Mouse (Mus musculus): Measurements from ENCODE around the gene Btk. TPM values are rescaled to one million over a fixed set of nuclear protein-coding genes. Genes with fewer than 3 reads are reported as not detected.
"Not testable (repeated sequence)": the region's sequence is repeated elsewhere in the genome, so short reads cannot be mapped to it uniquely, and the experiment has no call there.

The Btk gene
- polyA plus RNA-seq, 1 experiment: 0.51 TPM

- Histone ChIP-seq H3K27ac (ENCODE audit: insufficient read depth, low read length) (peak within 1 kb of the TSS; percentile 55; the same call in 1 of the 2 replicates), H3K27me3 (ENCODE audit: control insufficient read depth, insufficient read depth, low read length) (no peaks in the 10 kb centered on the region), H3K4me1 (ENCODE audit: control insufficient read depth, insufficient read depth, low read length) (no peaks in the 10 kb centered on the region), H3K4me3 (replicated peaks; ENCODE audit: insufficient read depth, low read depth, low read length) (peak within 1 kb of the TSS; percentile 91)
- peak; percentile 43 to 64 for DNase-seq
- TF ChIP-seq CTCF (IDR thresholded peaks at IDR 0.05; ENCODE audit: borderline replicate concordance, insufficient read depth, low read depth, low read length) (no peak), POLR2A (IDR thresholded peaks at IDR 0.05; ENCODE audit: borderline replicate concordance, insufficient read depth, low read length) (no peak)
- 7% methylated on average over 45 of the region's 61 CpGs for WGBS
These were observed 42.0 kb downstream of the Btk start, which contains the start of gene Timm8a1 for GRCm38 (mm10) chrX:134541145-134541954. Gene Timm8a1 (minus strand): TSS chrX:134541865.

GRCm38 (mm10) chrX:134540414-134541135 is 42.8 kb downstream of the Btk start:
- peak in 1 of 2 experiments; percentile 2 for DNase-seq
- TF ChIP-seq POLR2A (IDR thresholded peaks at IDR 0.05; ENCODE audit: borderline replicate concordance, insufficient read depth, low read length): no peak
- no peak for TF ChIP-seq CTCF (IDR thresholded peaks at IDR 0.05; ENCODE audit: borderline replicate concordance, insufficient read depth, low read depth, low read length)

GRCm38 (mm10) chrX:134539795-134540194 is 43.6 kb downstream of the Btk start:
- WGBS: 93% methylated on average over 10 of the region's 10 CpGs

More at GRCm38 (mm10) chrX:134540414-134541135, 42.8 kb downstream of the Btk start:
- no peaks in the 10 kb centered on the region for H3K4me1 ChIP-seq (ENCODE audit: control insufficient read depth, insufficient read depth, low read length)
- H3K27me3 ChIP-seq (ENCODE audit: control insufficient read depth, insufficient read depth, low read length): no peaks in the 10 kb centered on the region
- 12% methylated on average over 12 of the region's 12 CpGs for WGBS
- H3K4me3 ChIP-seq (replicated peaks; ENCODE audit: insufficient read depth, low read depth, low read length): peak overlapping the region; percentile 91
- H3K27ac ChIP-seq (ENCODE audit: insufficient read depth, low read length): no peak overlapping the region

DNA sequence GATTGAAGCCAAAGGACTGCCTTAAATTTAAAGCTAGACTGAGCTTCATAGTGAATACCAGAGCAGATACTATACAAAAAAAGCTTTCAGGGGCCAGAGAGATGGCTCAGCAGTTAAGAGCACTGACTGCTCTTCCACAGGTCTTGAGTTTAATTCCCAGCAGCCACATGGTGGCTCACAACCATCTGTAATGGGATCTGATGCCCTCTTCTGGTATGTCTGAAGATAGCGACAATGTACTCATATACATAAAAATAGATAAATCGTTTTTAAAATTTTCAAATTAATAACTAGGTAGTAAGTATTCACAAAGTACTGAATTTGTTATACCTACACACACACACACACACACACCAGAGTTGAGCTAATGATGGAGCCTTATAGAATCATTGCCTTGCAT is 50.0 kb downstream of the Btk start:
- WGBS: 96% methylated on average over 2 of the region's 2 CpGs
- TF ChIP-seq CTCF (IDR thresholded peaks at IDR 0.05; ENCODE audit: borderline replicate concordance, insufficient read depth, low read depth, low read length) (no peak), POLR2A (IDR thresholded peaks at IDR 0.05; ENCODE audit: borderline replicate concordance, insufficient read depth, low read length) (no peak)
- no peaks in the 10 kb centered on the region for H3K27me3 ChIP-seq (ENCODE audit: control insufficient read depth, insufficient read depth, low read length)
- no peak for DNase-seq
- H3K4me1 ChIP-seq (ENCODE audit: control insufficient read depth, insufficient read depth, low read length): no peaks in the 10 kb centered on the region
- no peak overlapping the region for H3K27ac ChIP-seq (ENCODE audit: insufficient read depth, low read length)
- H3K4me3 ChIP-seq (replicated peaks; ENCODE audit: insufficient read depth, low read depth, low read length): no peak overlapping the region

More at GRCm38 (mm10) chrX:134539795-134540194, 43.6 kb downstream of the Btk start:
- H3K4me3 ChIP-seq (replicated peaks; ENCODE audit: insufficient read depth, low read depth, low read length); H3K27me3 ChIP-seq (ENCODE audit: control insufficient read depth, insufficient read depth, low read length); H3K4me1 ChIP-seq (ENCODE audit: control insufficient read depth, insufficient read depth, low read length); H3K27ac ChIP-seq (ENCODE audit: insufficient read depth, low read length); DNase-seq: not testable (repeated sequence)

- no peak for TF ChIP-seq POLR2A (IDR thresholded peaks at IDR 0.05; ENCODE audit: borderline replicate concordance, insufficient read depth, low read length)
- TF ChIP-seq CTCF (IDR thresholded peaks at IDR 0.05; ENCODE audit: borderline replicate concordance, insufficient read depth, low read depth, low read length): no peak
- Histone ChIP-seq H3K27ac (ENCODE audit: insufficient read depth, low read length) (no peak overlapping the region), H3K4me1 (ENCODE audit: control insufficient read depth, insufficient read depth, low read length) (no peaks in the 10 kb centered on the region), H3K4me3 (replicated peaks; ENCODE audit: insufficient read depth, low read depth, low read length) (no peak overlapping the region), H3K27me3 (ENCODE audit: control insufficient read depth, insufficient read depth, low read length) (no peaks in the 10 kb centered on the region)
- 91% methylated on average over 4 of the region's 4 CpGs for WGBS
- DNase-seq: no peak
These were observed 58.1 kb downstream of the Btk start for GRCm38 (mm10) chrX:134525260-134525659.

GRCm38 (mm10) chrX:134523772-134524171 is 59.6 kb downstream of the Btk start:
- no peak overlapping the region for H3K4me3 ChIP-seq (replicated peaks; ENCODE audit: insufficient read depth, low read depth, low read length)
- 78% methylated on average over 4 of the region's 4 CpGs for WGBS
- no peaks in the 10 kb centered on the region for H3K27me3 ChIP-seq (ENCODE audit: control insufficient read depth, insufficient read depth, low read length)
- no peak overlapping the region for H3K27ac ChIP-seq (ENCODE audit: insufficient read depth, low read length)
- TF ChIP-seq POLR2A (IDR thresholded peaks at IDR 0.05; ENCODE audit: borderline replicate concordance, insufficient read depth, low read length) (no peak), CTCF (IDR thresholded peaks at IDR 0.05; ENCODE audit: borderline replicate concordance, insufficient read depth, low read depth, low read length) (no peak)
- no peaks in the 10 kb centered on the region for H3K4me1 ChIP-seq (ENCODE audit: control insufficient read depth, insufficient read depth, low read length)
- no peak for DNase-seq

- no peak for TF ChIP-seq POLR2A (IDR thresholded peaks at IDR 0.05; ENCODE audit: borderline replicate concordance, insufficient read depth, low read length)
- peak; percentile 55; the same call in 1 of the 2 replicates for TF ChIP-seq CTCF (IDR thresholded peaks at IDR 0.05; ENCODE audit: borderline replicate concordance, insufficient read depth, low read depth, low read length)
- DNase-seq: no peak
- H3K4me1 ChIP-seq (ENCODE audit: control insufficient read depth, insufficient read depth, low read length): no peaks in the 10 kb centered on the region
- H3K4me3 ChIP-seq (replicated peaks; ENCODE audit: insufficient read depth, low read depth, low read length): no peak overlapping the region
- H3K27me3 ChIP-seq (ENCODE audit: control insufficient read depth, insufficient read depth, low read length): no peaks in the 10 kb centered on the region
- no peak overlapping the region for H3K27ac ChIP-seq (ENCODE audit: insufficient read depth, low read length)
- 14% methylated on average over 2 of the region's 2 CpGs for WGBS
These were observed 73.9 kb downstream of the Btk start for GRCm38 (mm10) chrX:134509473-134509872.
